Mouse (Mus musculus) small intestine, adult 2 months (tissue): ENCODE results near the gene Nek11. TPM values are rescaled to one million over a fixed set of nuclear protein-coding genes. Genes with fewer than 3 reads are reported as not detected.
"Not testable (repeated sequence)": the region's sequence is repeated elsewhere in the genome, so short reads cannot be mapped to it uniquely, and the experiment has no call there.

ENCODE experiments used
- H3K27ac ChIP-seq: fragments of 200-500 bp; 2 replicates; pipeline ENCODE4 v1.5.1; 2012; ENCODE audit warnings: low read depth, low read length, control low read depth, inconsistent platforms; ENCODE audit not compliant: insufficient read depth
- H3K27me3 ChIP-seq: fragments of 200-500 bp; 2 replicates; pipeline ENCODE4 v1.6.1; 2012; ENCODE audit warnings: mild to moderate bottlenecking, moderate library complexity, low read length, inconsistent platforms; ENCODE audit not compliant: control insufficient read depth, insufficient read depth
- H3K36me3 ChIP-seq: fragments of 200-500 bp; 2 replicates; pipeline ENCODE4 v1.6.1; 2012; ENCODE audit warnings: mild to moderate bottlenecking, low read length, control low read depth, inconsistent platforms; ENCODE audit not compliant: control insufficient read depth, insufficient read depth
- H3K4me1 ChIP-seq: fragments of 200-500 bp; 2 replicates; pipeline ENCODE4 v1.6.1; 2012; ENCODE audit warnings: low read length, inconsistent platforms, mixed read lengths; ENCODE audit not compliant: control insufficient read depth, insufficient read depth, insufficient read length
- H3K4me3 ChIP-seq: fragments of 200-500 bp; 2 replicates; pipeline ENCODE4 v1.5.1; 2012; ENCODE audit warnings: low read depth, mild to moderate bottlenecking, control low read depth, inconsistent platforms, low read length, moderate library complexity
- CTCF ChIP-seq: fragments of 200-500 bp; IDR thresholded peaks from 2 replicates; pipeline ENCODE4 v1.5.1; 2012; ENCODE audit warnings: low read depth, mild to moderate bottlenecking, control low read depth, inconsistent platforms, low read length, moderate library complexity, mixed read lengths; ENCODE audit not compliant: insufficient replicate concordance, insufficient read length; ENCODE audit errors: extremely low read depth
- POLR2A ChIP-seq: fragments of 200-500 bp; IDR thresholded peaks from 2 replicates; pipeline ENCODE4 v1.6.1; 2012; ENCODE audit warnings: low read depth, mild to moderate bottlenecking, control low read depth, inconsistent platforms, low read length, moderate library complexity
- WGBS: fragments of 180-500 bp; shearing (Covaris S2); methylation state at CpG from one replicate; pipeline ENCODE4 v1.1.7; 2018; 5-methylcytosine and 5-hydroxymethylcytosine counted together
- polyA plus RNA-seq: library from polyadenylated mRNA; depleted of rRNA; stranded (reverse); fragments of >200 nt; gene quantifications from 2 replicates; pipeline ENCODE4 v1.2.3, GENCODE M21; 2012; rRNA removed

Gene Nek11
- polyA plus RNA-seq, 1 experiment, result not detected

DNA sequence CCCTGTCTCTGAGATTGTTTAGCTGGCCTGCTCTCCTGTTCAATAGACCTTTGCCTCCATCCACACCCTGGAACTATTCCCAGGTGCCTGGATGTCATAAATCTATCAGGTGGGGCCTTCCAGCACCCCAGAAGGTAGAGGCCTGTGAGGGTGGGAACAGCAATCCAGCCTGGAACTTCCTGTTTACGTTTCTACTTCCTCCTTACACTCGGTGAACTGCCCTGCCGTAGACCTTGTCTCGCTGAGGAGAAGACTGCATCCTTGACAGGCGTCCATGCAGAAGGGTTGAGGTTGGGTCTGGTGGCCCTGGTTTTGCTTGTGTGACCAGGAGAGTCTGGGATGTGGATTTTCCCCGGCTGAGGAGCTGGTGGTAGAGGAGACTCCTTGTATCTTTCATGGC lies 256.1 kb downstream of the Nek11 start:
- no peaks in the 10 kb centered on the region for H3K36me3 ChIP-seq
- H3K4me1 ChIP-seq, result peaks cover 8% of the 10 kb centered on the region; the same call in 1 of the 2 replicates
- peak overlapping the region; percentile 72 for H3K27ac ChIP-seq
- WGBS, result 12% methylated on average over 6 of the region's 6 CpGs
- TF ChIP-seq CTCF (no peak), POLR2A (no peak)
- no peaks in the 10 kb centered on the region for H3K27me3 ChIP-seq
- peak overlapping the region; percentile 49 for H3K4me3 ChIP-seq

DNA sequence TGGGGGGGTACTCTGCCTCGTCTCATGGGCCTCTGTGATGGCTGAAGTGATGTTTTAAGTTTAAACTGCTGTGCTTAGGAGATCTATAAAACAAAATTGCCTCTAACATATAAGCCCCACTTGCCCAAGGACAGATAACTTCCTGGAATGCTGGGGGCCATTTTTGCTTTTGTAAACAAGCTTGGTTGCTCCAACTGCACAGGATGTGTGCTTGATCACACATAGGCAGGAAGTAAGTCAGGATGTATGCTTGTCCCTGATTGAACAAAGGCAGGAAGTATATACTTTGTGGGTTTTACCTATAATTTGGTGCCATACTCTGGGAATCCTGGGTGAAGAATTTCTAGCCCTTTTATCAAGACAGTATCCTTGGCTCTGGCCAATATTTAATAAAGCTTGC lies 258.9 kb downstream of the Nek11 start:
- no peak for TF ChIP-seq CTCF
- TF ChIP-seq POLR2A, result no peak
- 64% methylated on average over 1 of the region's 1 CpGs for WGBS
- Histone ChIP-seq H3K4me3 (no peak overlapping the region), H3K4me1 (peaks cover 13% of the 10 kb centered on the region; the same call in 1 of the 2 replicates), H3K36me3 (no peaks in the 10 kb centered on the region), H3K27ac (no peak overlapping the region), H3K27me3 (no peaks in the 10 kb centered on the region)

DNA sequence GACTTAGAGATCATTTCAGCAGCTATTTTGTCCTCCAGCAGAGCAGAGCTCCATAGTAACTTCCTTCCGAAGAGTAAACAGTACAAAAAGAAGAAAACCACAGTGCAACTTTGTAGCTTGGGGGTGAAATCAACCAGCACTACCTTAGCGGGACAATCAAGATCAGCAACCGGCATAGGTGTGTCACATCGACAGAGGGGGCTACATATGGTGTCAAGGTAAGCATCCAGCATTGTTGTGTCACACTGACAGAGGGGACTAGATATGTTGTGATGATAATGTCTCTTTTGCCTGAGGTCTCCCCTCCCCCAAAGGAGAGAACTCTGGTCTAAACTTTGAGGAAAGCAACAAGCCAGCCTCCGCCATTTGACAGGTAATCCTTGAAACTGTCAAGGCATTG lies 260.8 kb downstream of the Nek11 start:
- Histone ChIP-seq H3K4me1 (peaks cover 24% of the 10 kb centered on the region), H3K27me3 (no peaks in the 10 kb centered on the region), H3K27ac (peak overlapping the region; percentile 42), H3K36me3 (no peaks in the 10 kb centered on the region), H3K4me3 (no peak overlapping the region)
- WGBS, result 84% methylated on average over 5 of the region's 5 CpGs
- TF ChIP-seq POLR2A (no peak), CTCF (no peak)

DNA sequence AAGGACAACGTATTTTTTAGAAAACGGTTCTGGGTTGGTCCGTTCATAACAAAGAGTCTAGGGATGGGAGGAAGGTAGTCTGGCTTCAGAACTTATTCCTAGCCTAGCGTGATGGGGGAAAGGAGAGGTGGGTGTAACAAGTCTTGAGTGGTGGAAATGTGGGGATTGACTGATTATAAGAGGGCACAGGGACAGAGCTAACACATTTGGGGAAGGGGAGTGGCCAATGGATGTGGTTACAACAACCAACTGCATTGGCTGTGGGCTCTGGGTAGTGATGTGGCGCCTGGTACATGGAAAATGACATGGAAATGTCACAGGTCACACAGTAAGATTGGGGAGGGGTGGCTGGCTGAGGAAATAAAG lies 263.3 kb downstream of the Nek11 start:
- Histone ChIP-seq H3K36me3 (no peaks in the 10 kb centered on the region), H3K27ac (peak overlapping the region; percentile 79), H3K4me1 (peaks cover 17% of the 10 kb centered on the region), H3K27me3 (no peaks in the 10 kb centered on the region), H3K4me3 (peak overlapping the region; percentile 88)
- 21% methylated on average over 5 of the region's 5 CpGs for WGBS
- TF ChIP-seq CTCF (no peak), POLR2A (no peak)

DNA sequence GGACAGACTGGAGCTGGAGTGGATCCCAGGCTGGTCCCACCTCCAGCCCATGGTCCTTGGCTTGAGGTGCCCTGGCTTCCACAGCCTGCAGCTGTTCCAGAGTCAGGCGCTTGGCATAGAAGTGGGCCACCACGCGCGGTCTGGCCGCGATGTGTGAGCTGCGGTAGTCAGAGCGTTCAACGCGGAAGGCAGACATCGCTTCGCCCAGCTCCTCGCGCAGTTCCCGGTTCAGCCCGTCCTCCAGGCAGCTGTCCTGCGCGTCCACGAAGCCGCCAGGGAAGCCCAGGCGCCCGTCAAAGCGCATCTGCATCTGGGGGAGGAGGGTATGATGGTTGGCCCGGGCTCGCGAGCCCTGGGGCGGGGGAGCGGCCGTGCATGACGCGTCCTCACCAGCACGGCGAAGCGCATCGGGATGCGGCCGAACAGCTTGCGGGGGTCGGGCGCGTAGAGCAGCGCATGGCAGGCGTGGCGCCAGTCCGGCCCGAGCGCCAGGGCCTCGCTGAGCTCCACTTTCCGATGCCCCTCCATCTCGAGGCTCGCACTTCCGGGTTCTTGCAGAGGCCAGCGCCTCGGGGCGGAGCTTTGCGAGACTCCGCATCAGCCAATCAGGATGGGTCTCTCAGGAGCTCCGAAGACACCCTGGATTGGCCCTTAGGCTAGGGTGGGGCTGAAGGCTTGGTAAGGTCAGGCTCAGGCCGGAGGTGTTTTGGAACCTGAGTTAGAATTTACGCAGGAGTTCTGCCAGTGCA lies 263.9 kb downstream of the Nek11 start, which contains the start of gene Nudt16:
Gene Nudt16, minus strand, starts transcription at position 572 of the 749 bp plus-strand sequence.
- peak within 1 kb of the TSS; percentile 81 for H3K27ac ChIP-seq
- H3K4me1 ChIP-seq, result peaks cover 17% of the 10 kb centered on the region
- H3K36me3 ChIP-seq, result no peaks in the 10 kb centered on the region
- WGBS, result under 1% methylated on average over 60 of the region's 60 CpGs
- TF ChIP-seq CTCF, result no peak
- peak; percentile 82; the same call in 1 of the 2 replicates for TF ChIP-seq POLR2A
- H3K4me3 ChIP-seq, result peak within 1 kb of the TSS; percentile 88
- no peaks in the 10 kb centered on the region for H3K27me3 ChIP-seq

DNA sequence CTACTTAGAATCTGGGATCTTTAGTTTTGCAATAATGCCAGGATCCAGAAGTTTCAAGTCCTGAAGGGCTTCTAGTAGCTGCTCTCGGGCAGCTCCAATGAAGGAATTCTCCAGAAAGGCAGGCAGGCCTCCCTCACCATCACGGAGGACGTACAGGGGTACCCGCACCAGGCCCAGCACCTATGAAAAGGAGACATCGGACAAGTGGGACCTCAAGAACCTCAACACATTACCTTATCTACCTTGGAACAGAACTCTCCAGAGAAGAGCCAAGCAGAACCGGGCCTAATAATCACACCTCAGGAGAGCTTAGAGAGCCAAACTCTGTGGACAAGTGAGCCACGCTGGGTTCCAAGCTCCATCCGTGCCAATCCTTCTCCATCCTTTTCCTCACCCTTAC lies 265.0 kb downstream of the Nek11 start:
- WGBS, result 94% methylated on average over 8 of the region's 8 CpGs
- H3K4me1 ChIP-seq, result peaks cover 17% of the 10 kb centered on the region
- no peaks in the 10 kb centered on the region for H3K36me3 ChIP-seq
- no peak overlapping the region for H3K27ac ChIP-seq
- H3K4me3 ChIP-seq, result peak overlapping the region; percentile 19; the same call in 1 of the 2 replicates
- TF ChIP-seq POLR2A (no peak), CTCF (no peak)
- H3K27me3 ChIP-seq, result no peaks in the 10 kb centered on the region

DNA sequence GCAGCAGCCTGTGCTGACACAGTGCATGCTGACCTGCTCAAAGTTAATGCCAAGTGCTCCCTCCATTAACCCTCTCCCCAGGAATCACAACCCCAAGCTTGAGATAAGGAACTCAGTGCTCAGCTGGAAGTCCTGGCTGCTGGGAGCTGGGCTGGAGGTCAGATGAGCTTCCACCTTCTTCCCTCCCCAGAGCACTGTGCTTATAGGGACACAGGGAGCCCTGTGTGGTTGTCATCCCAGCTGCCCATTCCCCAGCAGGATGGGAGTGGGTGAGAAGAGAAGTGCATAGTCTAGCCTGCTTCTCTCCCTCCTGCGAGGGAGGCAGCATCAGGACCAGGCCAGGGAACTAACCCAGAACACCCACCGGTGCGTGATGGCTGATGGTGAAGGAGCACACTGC lies 270.1 kb downstream of the Nek11 start:
- not testable (repeated sequence) for H3K27me3 ChIP-seq, H3K4me3 ChIP-seq, H3K36me3 ChIP-seq, H3K4me1 ChIP-seq, H3K27ac ChIP-seq
- 72% methylated on average over 3 of the region's 3 CpGs for WGBS

Other genes starting within 250 kb of the Nek11 start
- 2.3 and 4.6 TPM in 2 replicates for gene Aste1, start 132 bp downstream of the Nek11 start, polyA plus RNA-seq
- gene Atp2c1, start 131.8 kb upstream of the Nek11 start, polyA plus RNA-seq, result 22.5 and 34.1 TPM in 2 replicates
- 6.4 and 11.5 TPM in 2 replicates for gene Pik3r4, start 247.5 kb upstream of the Nek11 start, polyA plus RNA-seq